In genomic region chr16:24151178-24151725, GRCm38 (mm10) we compare ENCODE assay signal across 11 mouse cellular contexts.
DNase-seq lines count a peak whose midpoint lies in the region; ATAC-seq and TF ChIP-seq lines count a peak whose summit lies in the region.
"Had no signal": no experiment of that assay in that cellular context is flagged by ENCODE, and none has a peak within 500 bp of the region (broad histone marks: within the 10 kb centered on the region; RNA-seq: fewer than 3 reads in every experiment).

No protein-coding gene starts in this region.

- peak; percentile 65 for ATAC-seq in intestine, postnatal 0 days
- no peak for ATAC-seq in forebrain, embryonic 16.5 days

- H3K36me3 ChIP-seq in intestine, postnatal 0 days (ENCODE audit: control insufficient read depth, insufficient read depth): no peaks in the 10 kb centered on the region
- H3K36me3 ChIP-seq in forebrain, embryonic 16.5 days (ENCODE audit: control insufficient read depth, insufficient read depth): no peaks in the 10 kb centered on the region
- no peaks in the 10 kb centered on the region for H3K36me3 ChIP-seq in midbrain, embryonic 10.5 days
- H3K36me3 ChIP-seq: hindbrain, embryonic 13.5 days had no signal

- H3K4me2 ChIP-seq in intestine, postnatal 0 days (replicated peaks; ENCODE audit: low read depth): no peak overlapping the region; the same call in 1 of the 2 replicates
- H3K4me2 ChIP-seq in forebrain, embryonic 16.5 days (ENCODE audit: low read length): no peak overlapping the region
- H3K4me2 ChIP-seq: hindbrain, embryonic 13.5 days had no signal

- H3K9me3 ChIP-seq in intestine, postnatal 0 days (ENCODE audit: control insufficient read depth): no peaks in the 10 kb centered on the region
- H3K9me3 ChIP-seq in forebrain, embryonic 16.5 days (ENCODE audit: control insufficient read depth, low read length): no peaks in the 10 kb centered on the region
- H3K9me3 ChIP-seq in midbrain, embryonic 10.5 days (replicated peaks): no peaks in the 10 kb centered on the region
- H3K9me3 ChIP-seq: hindbrain, embryonic 13.5 days had no signal

- DNase-seq in gastrocnemius, postnatal 25 days: peak; percentile 26
- DNase-seq in gastrocnemius, postnatal 36 days: no peak
- peak; percentile 81 for DNase-seq in CD4-positive, CD25-positive, alpha-beta regulatory T cell, adult 2 months (ENCODE audit: low read depth, low spot score)
- DNase-seq in natural killer cell, adult 2 months (ENCODE audit: low spot score in 2 of 2): peak; percentile 47 to 59
- DNase-seq in neural tube, embryonic 10.5 days (ENCODE audit: extremely low spot score, low spot score): no peak
- DNase-seq in midbrain, embryonic 10.5 days (ENCODE audit: low spot score): no peak
- DNase-seq: cerebellum, adult 9-10 months; midbrain, embryonic 14.5 days had no signal

- H3K4me3 ChIP-seq in intestine, postnatal 0 days (ENCODE audit: low read depth, low read length): no peak overlapping the region
- H3K4me3 ChIP-seq in forebrain, embryonic 16.5 days (replicated peaks; ENCODE audit: low read length): no peak overlapping the region
- H3K4me3 ChIP-seq in midbrain, embryonic 10.5 days: no peak overlapping the region
- H3K4me3 ChIP-seq: hindbrain, embryonic 13.5 days had no signal

- no peak overlapping the region for H3K9ac ChIP-seq in intestine, postnatal 0 days (ENCODE audit: low read depth, low read length)
- H3K9ac ChIP-seq in forebrain, embryonic 16.5 days (replicated peaks; ENCODE audit: low read depth, low read length): no peak overlapping the region
- H3K9ac ChIP-seq: hindbrain, embryonic 13.5 days had no signal

- no peaks in the 10 kb centered on the region for H3K27me3 ChIP-seq in intestine, postnatal 0 days (replicated peaks; ENCODE audit: control insufficient read depth, insufficient read depth, low read length)
- H3K27me3 ChIP-seq in forebrain, embryonic 16.5 days (replicated peaks; ENCODE audit: control insufficient read depth, insufficient read depth, low read length): no peaks in the 10 kb centered on the region
- H3K27me3 ChIP-seq in midbrain, embryonic 10.5 days (ENCODE audit: low read depth, poor library complexity, severe bottlenecking): no peaks in the 10 kb centered on the region
- H3K27me3 ChIP-seq: hindbrain, embryonic 13.5 days had no signal

- H3K4me1 ChIP-seq in intestine, postnatal 0 days (replicated peaks; ENCODE audit: control insufficient read depth, insufficient read depth, low read length): peaks cover 7% of the 10 kb centered on the region; the same call in 1 of the 2 replicates
- H3K4me1 ChIP-seq in forebrain, embryonic 16.5 days (replicated peaks; ENCODE audit: control insufficient read depth, insufficient read depth, low read length): no peaks in the 10 kb centered on the region
- peaks cover 3% of the 10 kb centered on the region; the same call in 1 of the 2 replicates for H3K4me1 ChIP-seq in midbrain, embryonic 10.5 days
- H3K4me1 ChIP-seq: hindbrain, embryonic 13.5 days had no signal

- WGBS in intestine, postnatal 0 days: 17% methylated on average over 7 of the region's 7 CpGs
- 87% methylated on average over 7 of the region's 7 CpGs for WGBS in forebrain, embryonic 16.5 days
- WGBS in midbrain, embryonic 10.5 days: 75% methylated on average over 7 of the region's 7 CpGs

- intact Hi-C loops in gastrocnemius, postnatal 36 days (cut with DNase I): no loop called here

- TF ChIP-seq CTCF in intestine, postnatal 0 days (IDR thresholded peaks at IDR 0.05; ENCODE audit: low read depth): 0 out of 2 replicates have a peak, but pooled peaks have one; percentile 13

- H3K27ac ChIP-seq in intestine, postnatal 0 days (ENCODE audit: low read depth, low read length): peak overlapping the region; percentile 73
- H3K27ac ChIP-seq in forebrain, embryonic 16.5 days (ENCODE audit: low read length): no peak overlapping the region
- H3K27ac ChIP-seq in midbrain, embryonic 10.5 days (replicated peaks): no peak overlapping the region
- H3K27ac ChIP-seq: hindbrain, embryonic 13.5 days had no signal

Comparison
In these comparisons a context has a peak if more than half of its experiments do, and no peak if none do; other contexts are left out.
1. DNase-seq: peak in gastrocnemius, postnatal 25 days (single experiment), CD4-positive, CD25-positive, alpha-beta regulatory T cell, adult 2 months (single experiment) and natural killer cell, adult 2 months (2 of 2); none in gastrocnemius, postnatal 36 days (0 of 2), neural tube, embryonic 10.5 days (single experiment) and midbrain, embryonic 10.5 days (single experiment).